Mouse (Mus musculus) adrenal gland, postnatal 10 days (tissue): Measurements from ENCODE around the gene Nbas. TPM values are rescaled to one million over a fixed set of nuclear protein-coding genes. Genes with fewer than 3 reads are reported as not detected.

Experiments used
- DNase-seq: peaks from one replicate; pipeline ENCODE4 v3.0.0; 2021; ENCODE audit warnings: mixed read lengths
- total RNA-seq, 2 experiments: library from RNA; stranded (reverse); gene quantifications; 2 replicates each; pipeline ENCODE4 v1.2.3; 2021

Nbas gene
- total RNA-seq, 2 experiments from 2014 or later: 21.5 to 29.2 TPM

DNA sequence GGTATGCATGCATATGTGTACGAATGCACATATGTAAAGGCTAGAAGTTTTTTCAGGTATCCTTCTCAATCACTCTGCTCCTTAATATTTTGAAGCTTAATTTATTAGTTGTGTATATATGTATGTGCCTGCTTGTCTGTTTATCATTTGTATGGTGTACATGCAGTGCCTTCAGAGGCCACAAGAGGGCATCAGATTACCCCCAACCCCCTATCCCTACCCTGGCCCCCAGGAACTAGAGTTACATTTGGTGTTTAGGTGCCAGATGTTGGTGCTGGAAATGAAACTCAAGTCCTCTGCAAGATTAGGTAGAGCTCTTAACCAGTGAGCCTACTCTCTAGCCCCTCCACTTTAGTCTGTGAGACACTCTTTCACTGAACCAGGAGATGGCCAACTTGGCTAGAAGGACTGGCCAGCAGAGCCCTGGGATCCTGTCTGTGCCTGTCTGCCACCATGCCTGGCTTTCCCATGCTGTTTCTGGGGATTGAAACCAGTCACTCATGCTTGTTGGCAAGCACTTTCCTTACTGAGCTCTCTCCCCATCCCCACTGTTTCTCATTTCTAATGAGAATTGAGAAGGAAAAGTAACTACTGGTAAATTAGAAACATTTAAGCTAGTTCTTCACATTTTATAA, 263.9 kb downstream of the Nbas start:
- DNase-seq: peak; percentile 10

DNA sequence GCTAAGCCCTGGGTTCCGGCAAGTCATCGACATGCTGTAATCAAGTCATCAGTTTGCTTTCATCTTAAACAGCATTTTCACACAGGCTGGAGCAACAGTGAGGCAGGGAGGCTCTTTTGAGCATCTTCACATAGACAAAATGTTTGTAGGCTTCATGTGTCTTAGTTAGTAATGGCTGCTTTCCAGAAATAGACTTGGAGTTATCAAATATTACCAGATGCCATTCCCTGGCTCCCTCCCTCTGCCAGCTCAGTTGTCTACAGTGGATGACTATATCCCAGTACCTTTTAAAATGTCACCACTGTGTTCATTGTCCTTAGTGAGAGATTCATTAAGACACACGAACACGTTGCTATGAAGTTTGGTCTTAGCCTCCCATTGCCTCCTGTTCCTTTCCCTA, 270.2 kb downstream of the Nbas start:
- DNase-seq: no peak

DNA sequence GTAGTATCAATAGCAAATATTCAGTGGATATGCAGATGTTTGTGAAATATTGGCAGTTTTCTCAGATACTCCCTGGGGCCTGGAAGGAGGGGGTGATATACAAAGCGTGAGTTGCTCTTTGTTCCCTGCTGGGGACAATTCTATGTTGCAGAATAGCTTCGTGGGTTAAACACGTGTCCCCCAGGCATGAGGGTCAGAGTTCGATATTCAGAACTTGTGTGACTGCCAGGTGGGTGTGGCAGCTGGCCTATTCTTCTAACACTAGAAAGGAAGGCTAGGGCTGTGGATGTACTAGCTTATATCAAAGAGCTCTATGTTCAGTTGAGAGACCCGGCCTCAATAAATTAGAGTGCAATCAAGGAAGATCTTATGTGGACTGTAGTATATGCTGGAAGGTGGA, 274.9 kb downstream of the Nbas start:
- no peak for DNase-seq

DNA sequence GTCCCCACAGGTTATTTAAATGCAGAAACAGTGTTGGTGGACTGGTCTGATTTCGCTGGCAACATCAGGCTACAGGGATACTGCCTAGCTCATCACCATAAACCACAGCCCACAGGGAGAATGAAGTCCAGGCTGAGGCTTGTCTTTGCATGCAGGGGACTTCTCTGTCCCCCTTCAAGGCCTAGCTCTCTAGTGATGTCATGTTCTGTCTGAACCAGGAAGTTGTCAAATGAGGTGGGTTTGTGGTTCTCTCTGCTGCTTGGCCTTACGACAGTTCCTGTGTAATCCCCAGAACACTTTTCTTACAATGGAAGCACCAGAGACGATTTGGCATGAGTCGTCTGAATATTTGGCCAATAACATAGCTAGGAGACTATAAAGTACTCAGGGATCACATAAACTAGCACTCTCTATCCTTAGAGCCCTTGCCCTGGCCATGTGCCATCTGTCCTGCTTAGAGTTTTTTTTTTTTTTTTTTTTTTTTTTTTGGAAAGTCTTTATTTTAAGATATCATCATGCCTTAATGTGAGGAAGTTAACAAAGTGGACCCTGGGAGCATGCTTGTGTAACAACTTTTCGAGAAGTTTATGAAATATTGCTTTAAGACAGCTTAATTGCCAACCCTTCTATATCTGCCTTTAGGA, 294.8 kb downstream of the Nbas start:
- no peak for DNase-seq

DNA sequence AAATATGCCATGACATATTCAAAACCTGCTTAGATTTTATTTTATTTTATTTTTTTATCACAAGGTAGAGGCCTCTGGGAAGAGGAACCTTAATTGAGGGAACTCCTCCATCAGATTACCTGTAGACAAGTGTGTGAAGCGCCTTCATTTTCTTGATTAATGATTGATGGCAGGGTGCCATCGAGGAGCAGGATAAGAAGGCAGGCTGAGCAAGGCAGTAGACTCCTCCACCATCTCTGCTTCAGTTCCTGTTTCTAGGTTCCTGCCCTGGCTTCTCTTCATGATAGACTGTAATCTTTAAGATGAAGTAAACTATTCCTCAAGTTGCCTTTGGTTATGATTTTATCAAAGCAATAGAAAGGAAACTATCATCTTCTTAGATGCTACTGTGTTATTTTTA, 295.4 kb downstream of the Nbas start:
- DNase-seq: no peak

DNA sequence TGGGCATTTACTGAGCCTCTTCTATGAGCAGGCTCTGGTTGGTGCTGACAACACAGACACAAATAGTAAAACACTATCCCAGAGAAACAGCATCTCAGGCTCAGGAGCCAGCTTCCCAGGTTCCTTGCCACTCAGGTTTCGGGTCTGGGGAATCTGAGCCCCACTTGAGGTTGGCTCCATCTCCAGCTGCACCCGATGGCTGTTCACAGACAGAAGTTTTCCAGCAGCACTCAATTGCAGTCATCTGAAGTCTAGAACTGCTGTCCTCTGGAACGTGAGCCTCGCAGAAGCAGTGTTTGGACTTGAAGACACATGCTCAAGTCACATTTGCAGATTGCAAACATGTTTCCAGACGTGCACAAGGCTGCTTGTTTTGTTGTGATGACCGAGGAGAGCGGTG, 297.5 kb downstream of the Nbas start:
- no peak for DNase-seq

DNA sequence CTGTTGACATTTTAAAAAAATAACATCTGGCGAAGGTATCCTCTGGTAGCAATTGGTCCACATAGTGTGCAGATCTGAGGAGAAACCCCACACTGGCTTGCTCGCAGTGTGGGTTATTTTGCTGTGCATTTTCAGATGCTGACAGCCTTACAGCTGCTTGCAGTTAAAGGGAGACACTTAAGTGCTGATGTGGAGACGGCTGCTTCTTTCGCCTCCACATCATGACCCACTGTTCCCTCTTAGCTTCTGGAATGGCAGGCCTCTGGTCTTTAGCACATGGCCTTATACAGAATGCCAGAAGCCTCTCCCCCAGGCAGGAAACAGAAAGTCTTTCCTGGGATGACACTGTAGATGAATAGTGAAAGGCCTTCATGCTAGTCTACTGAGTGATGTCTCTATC, 306.2 kb downstream of the Nbas start:
- DNase-seq: no peak

- no peak for DNase-seq
These were observed 307.0 kb downstream of the Nbas start for GRCm38 (mm10) chr12:13575605-13576600.

- DNase-seq: no peak
These were observed 307.8 kb downstream of the Nbas start for GRCm38 (mm10) chr12:13576761-13577160.

DNA sequence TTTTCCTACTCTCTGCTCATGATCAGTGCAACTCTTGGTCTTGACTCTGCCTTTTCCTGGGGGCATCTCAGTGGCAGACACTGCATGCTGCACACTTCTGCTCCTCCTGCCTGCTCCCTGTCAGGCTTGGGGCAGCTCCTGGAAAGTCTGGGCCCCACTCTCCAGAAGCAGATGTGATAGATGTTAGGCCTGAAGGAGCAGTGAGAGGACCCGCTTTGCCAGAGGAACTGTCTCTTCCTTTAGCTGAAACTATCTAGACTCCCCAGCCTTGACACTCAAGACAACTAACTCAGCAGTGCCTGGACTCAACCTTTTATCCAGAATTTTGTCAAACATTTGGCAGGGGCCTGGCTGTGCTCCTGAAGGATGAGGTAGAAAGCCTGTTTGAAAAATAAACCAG, 311.9 kb downstream of the Nbas start:
- no peak for DNase-seq

GRCm38 (mm10) chr12:13583386-13583785, 314.5 kb downstream of the Nbas start:
- no peak for DNase-seq

DNA sequence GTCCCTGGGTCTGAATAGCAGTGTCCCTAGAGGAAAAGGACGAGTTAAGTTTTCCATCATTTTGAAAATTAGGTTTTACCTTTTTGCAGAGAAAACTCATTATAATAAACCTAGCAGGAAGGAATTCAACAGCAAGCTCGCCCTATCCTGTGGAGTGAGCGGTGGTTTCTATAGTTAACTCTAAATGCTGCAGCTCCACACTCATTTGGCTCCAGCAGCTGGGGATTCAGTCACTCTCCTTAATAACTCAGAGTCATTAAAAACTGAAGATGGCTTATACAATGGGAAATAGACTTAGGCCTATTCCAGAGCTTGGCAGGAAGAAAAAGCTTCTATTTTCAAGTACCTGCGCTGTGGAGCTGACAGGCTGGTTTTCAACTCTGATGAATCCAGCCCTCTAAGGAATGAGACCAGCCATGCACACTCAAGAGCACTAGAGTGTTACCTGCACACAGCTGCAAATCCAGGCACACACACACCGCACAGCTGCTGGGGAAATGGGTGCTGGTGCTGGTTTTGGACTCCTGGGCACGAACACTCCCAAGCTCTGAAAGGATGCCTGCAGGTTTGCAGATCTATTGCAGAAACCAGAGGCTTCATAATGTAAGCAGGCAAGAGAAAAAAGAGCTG, 316.7 kb downstream of the Nbas start:
- no peak for DNase-seq

DNA sequence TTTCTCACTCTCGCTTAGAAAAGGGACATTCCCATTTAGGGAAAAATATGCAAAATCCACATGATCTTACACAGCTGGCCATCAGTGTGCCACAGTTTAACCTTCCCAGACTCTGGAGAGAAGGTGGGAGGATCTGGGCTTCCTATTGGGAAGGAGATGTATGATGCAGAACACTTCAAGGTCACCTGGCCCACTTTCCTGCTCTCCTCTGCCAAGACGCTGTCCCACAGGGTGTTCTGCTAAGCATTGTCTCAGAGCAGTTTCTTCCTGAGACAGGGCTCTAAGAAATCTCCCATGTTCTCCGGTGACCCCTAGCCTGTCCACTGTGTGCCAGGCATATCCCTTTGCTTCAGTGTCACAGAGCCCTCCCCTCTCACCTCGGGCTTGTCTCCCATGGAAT, 318.7 kb downstream of the Nbas start:
- DNase-seq: no peak

- no peak for DNase-seq
These were observed 320.1 kb downstream of the Nbas start for GRCm38 (mm10) chr12:13589021-13589420.

GRCm38 (mm10) chr12:13594746-13595469, 326.0 kb downstream of the Nbas start:
- no peak for DNase-seq

DNA sequence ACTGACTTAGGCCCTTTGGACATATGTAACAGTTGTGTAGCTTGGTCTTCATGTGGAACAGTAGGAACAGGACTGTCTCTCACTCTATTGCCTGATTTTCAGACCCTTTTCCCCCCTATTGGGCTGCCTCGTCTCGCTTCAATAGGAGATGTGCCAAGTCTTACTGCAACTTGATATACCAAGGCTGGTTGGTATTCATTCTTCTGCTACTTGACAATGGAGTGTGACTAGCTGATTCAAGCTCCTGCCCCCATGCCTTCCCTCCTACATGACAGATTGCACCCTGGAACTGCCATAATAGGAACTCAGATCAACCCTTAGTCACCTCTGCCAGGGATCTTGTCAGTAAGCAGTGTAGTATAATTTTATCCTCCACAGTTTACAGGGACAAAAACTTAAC, 328.1 kb downstream of the Nbas start:
- DNase-seq: no peak

GRCm38 (mm10) chr12:13598545-13598944, 329.6 kb downstream of the Nbas start:
- no peak for DNase-seq

GRCm38 (mm10) chr12:13602414-13602813, 333.5 kb downstream of the Nbas start:
- DNase-seq: peak; percentile 55

DNA sequence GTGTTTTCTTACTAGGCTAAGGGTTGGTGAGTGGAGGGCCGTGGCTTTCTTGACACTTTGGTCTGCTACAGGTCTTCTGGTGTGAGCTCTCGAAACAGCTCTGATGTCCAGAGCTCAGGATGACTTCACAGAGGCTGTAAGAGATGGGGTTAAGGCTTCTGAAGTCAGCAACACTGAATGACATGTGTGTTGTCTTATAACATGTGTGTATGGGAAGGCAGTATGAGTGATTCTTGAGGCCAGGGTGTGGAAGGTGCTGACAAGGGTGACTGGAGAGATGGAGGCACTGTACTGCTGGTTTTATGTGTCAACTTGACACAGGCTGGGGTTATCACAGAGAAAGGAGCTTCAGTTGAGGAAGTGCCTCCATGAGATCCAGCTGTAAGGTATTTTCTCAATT, 338.1 kb downstream of the Nbas start:
- no peak for DNase-seq

- no peak for DNase-seq
These were observed 340.1 kb downstream of the Nbas start for GRCm38 (mm10) chr12:13609027-13609426.

DNA sequence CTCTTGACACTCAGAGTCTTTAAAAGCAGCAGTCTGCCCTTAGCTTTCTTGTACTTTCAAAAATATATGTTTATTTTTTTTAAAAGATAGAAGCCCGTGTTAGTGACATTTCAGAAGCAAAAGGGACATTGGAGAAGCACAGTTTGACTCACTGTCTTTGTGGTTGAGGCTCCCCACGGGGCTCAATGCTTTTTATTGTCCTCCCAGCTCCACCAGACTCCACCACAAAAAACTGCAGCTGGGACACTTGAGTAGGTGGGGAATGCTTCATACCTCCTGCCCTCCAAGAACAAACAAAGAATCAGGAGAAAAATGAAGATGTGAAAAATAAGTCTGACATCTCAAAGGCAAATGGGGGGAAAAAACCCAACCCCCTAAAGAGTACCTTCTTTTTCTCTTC, 344.1 kb downstream of the Nbas start:
- no peak for DNase-seq

DNA sequence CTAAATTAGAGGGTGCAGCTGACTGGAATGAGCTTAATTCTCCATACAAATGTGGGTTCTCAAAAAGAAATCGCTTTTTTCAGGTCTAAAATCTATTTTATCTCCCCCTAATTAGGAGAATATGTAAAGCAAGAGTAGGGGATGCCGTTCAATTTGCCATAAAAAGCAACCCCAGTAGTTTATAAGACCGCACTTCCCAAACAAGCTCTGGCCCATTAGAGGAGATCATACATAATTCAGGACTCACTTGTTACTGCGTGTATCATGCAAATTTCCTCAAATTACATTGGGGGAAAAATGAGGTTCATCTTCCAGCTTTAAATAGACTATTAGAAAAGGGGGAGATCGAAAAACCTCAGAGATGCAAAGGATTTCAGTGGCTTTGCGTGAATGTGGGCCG, 346.7 kb downstream of the Nbas start:
- DNase-seq: no peak
